Mouse (Mus musculus) ES-CJ7 (cell line): ENCODE measurements at regions not wholly inside any gene's neighbourhood (a gene's known extent, or its start where the extent isn't known, plus 50 kb on each side); places are given as distances from the start of the nearest gene placed in this dataset.
"Not testable (repeated sequence)": the region's sequence is repeated elsewhere in the genome, so short reads cannot be mapped to it uniquely, and the experiment has no call there.

Experiments used
- DNase-seq: peaks from one replicate; pipeline ENCODE4 v3.0.0; 2011; ENCODE audit warnings: low read depth, low spot score

- DNase-seq, result no peak
Measured at GRCm38 (mm10) chr14:33691690-33692089, 102.7 kb downstream of the Ptpn20 start.

GRCm38 (mm10) chr14:33694224-33694623 is 105.2 kb downstream of the Ptpn20 start:
- DNase-seq, result no peak

DNA sequence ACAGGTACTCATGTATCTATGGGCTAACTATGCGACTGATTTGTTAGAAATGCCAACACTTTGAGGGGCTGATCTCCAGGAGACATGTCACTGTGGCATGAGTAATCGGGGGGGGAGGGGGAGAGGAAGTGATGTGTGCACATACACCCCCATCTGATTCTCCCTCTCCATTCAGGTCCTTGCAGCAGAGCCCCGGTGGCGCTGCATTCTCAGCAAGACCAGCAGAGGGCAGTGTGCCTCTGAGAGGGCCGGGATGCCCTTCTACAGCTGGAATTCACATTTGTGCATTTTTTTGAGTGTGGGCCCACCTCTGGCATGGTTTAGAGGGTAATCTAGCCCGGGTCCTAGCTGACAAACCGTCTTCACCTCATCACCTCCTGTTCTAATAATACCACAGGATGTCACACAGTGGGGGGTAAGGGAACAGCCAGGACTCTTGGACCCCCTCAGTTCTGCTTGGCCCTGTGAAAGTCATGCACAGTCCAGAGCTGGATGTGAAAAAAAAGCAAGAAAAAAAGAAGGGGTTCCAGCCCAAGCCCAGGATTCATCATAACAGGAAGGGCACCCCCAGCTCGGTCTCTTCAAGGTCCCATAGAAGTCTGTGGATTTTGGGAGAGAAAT is 106.5 kb downstream of the Ptpn20 start:
- DNase-seq, result peak; percentile 37

- DNase-seq, result no peak
Measured at GRCm38 (mm10) chr14:33696817-33697216, 107.8 kb downstream of the Ptpn20 start.

DNA sequence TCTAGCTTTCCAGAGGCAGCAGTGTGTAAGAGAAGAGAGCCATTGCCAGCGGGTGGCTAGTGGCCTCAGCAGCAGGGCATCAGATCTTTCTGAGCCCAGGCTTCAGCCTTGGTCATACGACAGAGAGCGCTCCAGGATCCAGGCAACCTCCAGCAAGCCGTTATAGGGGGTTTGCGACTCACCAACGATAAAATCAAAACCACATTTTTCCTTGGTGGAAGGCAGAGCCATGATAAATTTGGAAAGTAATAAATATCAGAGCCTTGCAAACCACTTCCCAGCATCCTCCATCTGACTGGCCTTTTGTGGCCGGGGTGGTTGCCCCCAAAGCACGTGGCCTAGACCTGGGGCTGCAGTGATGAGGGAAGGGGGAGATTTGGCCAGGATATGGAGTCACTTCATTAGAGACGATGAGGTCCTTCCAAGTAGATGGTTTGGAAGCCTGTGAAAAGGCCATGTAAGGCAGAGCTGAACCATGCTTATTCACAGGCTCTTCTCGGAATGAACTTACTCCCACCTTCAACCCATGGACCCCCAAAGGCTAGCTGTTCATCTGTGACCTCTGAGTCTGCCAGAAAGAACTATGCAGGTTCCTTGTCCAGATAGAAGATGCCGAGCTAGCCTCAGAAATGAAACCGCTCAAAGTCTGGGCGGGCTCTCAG is 110.9 kb downstream of the Ptpn20 start:
- DNase-seq, result no peak

- no peak for DNase-seq
Measured at GRCm38 (mm10) chr14:33707661-33708297, 118.8 kb downstream of the Ptpn20 start.

GRCm38 (mm10) chr14:33708298-33708665 is 119.3 kb downstream of the Ptpn20 start:
- DNase-seq, result no peak

- DNase-seq, result no peak
Measured at GRCm38 (mm10) chr14:33712458-33712857, 123.5 kb downstream of the Ptpn20 start.

- no peak for DNase-seq
Measured at GRCm38 (mm10) chr14:33719651-33720050, 130.6 kb downstream of the Ptpn20 start.

GRCm38 (mm10) chr14:33722379-33723145 is 133.6 kb downstream of the Ptpn20 start:
- not testable (repeated sequence) for DNase-seq

- no peak for DNase-seq
Measured at GRCm38 (mm10) chr14:33726500-33726899, 137.5 kb downstream of the Ptpn20 start.

- DNase-seq, result no peak
Measured at GRCm38 (mm10) chr14:33729115-33729884, 140.3 kb downstream of the Ptpn20 start.

GRCm38 (mm10) chr14:33732698-33733097 is 143.7 kb downstream of the Ptpn20 start:
- no peak for DNase-seq

- no peak for DNase-seq
Measured at GRCm38 (mm10) chr14:33734446-33735043, 145.5 kb downstream of the Ptpn20 start.

DNA sequence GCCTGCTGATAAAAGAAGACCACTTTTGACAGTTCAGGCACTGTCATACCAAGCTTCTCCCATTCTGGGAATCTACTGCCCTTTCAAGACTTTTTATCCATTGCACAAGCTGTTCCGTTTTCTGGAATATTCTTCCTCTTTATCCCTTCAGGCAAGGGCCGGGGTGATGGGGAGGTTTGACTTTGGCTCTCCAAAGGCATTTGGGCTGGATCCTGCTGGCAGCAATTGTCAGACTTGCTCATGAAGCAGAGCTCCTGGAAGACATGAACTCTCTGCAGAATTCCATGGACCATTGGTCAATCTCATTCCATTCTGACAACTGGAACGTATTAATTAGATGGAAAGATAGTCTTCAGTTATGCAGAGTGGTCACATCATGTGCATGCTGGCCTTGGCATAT is 146.6 kb downstream of the Ptpn20 start:
- no peak for DNase-seq

- DNase-seq, result no peak
Measured at GRCm38 (mm10) chr14:33746181-33746580, 157.2 kb downstream of the Ptpn20 start.

DNA sequence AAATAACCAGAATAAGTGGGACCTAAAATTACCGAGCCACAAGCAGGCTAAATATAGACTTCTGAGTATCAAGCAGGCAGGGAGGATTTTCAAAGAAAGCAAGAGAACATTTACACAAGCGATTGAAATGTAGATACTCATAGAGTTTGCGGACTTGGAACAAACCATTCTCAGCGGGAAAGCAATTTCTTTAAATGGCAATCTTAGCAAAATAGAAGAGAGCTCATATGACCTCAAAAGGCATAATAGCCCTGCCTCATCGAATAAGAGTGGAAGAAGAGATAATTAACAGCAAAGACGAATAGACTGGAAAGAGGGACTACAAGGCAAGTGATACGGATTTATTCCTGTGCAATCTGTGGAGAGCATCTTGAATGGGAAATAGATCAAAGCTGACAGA is 163.7 kb upstream of the Gdf10 start:
- peak; percentile 12 for DNase-seq

DNA sequence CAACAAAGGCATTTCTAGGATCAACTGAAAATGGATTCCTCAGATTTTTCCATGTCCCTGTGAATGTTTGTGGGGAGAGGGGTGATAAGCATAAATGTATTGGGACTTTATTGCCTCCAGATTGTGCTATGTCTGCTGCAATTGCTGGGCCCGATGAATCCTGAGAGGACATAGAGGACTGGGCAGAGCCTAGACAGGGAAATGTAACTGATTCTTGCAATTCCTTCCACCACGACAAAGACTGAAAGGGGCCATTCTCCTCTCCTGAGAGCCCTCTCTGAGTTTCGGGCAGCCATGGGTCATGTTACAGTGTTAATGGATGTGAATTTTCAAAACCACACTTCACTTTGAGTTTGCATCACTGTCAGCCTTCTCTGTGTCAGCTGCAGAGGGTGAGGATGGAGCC is 159.7 kb upstream of the Gdf10 start:
- no peak for DNase-seq

- no peak for DNase-seq
Measured at GRCm38 (mm10) chr14:33765767-33766166, 157.6 kb upstream of the Gdf10 start.

- no peak for DNase-seq
Measured at GRCm38 (mm10) chr14:33772374-33772773, 151.0 kb upstream of the Gdf10 start.

DNA sequence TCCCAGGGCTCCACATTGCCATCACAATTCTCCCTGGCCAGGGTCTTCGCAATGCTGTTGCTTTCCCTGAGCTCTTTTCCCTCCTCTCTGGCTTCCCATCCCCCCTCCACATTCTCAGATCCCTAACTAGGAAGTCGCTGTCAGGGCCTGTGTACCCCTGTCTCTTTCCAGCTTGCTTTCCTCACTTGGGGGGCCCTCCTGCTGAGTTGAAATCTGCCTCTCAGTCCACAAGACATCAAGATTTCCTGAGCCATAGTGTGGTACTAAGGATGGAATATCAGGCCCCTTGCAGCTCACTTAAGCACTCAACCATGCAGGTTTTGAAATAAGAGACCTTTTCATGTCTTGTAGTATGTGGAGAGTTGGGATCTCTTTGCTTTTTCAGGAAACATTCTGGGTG is 133.8 kb upstream of the Gdf10 start:
- DNase-seq, result no peak
